Mouse (Mus musculus): ENCODE data around the gene Terb1. TPM values are rescaled to one million over a fixed set of nuclear protein-coding genes. Genes with fewer than 3 reads are reported as not detected.

Gene Terb1
- polyA plus RNA-seq, 2 experiments = 0.29 to 0.44 TPM

- Histone ChIP-seq H3K36me3 (ENCODE audit: control insufficient read depth, insufficient read depth, low read length) (peaks cover 11% of the 10 kb centered on the region), H3K4me1 (ENCODE audit: control insufficient read depth, insufficient read depth, low read length) (no peaks in the 10 kb centered on the region), H3K27ac (replicated peaks; ENCODE audit: low read depth, low read length) (no peak overlapping the region), H3K9ac (ENCODE audit: low read depth, low read length, severe bottlenecking) (no peak overlapping the region), H3K9me3 (ENCODE audit: control insufficient read depth, low read length) (no peaks in the 10 kb centered on the region), H3K27me3 (ENCODE audit: control insufficient read depth, insufficient read depth, low read length) (no peaks in the 10 kb centered on the region), H3K4me2 (replicated peaks; ENCODE audit: low read depth, low read length, severe bottlenecking) (no peak overlapping the region), H3K4me3 (replicated peaks; ENCODE audit: low read length) (no peak overlapping the region)
- WGBS = 68% methylated on average over 7 of the region's 7 CpGs
- ATAC-seq (ENCODE audit: low FRiP score, low read depth) = no peak
- no peak for TF ChIP-seq POLR2A (IDR thresholded peaks at IDR 0.05; ENCODE audit: borderline replicate concordance, extremely low read depth, insufficient read depth, insufficient read length)
- DNase-seq (ENCODE audit: low spot score) = no peak
Observed at GRCm38 (mm10) chr8:104412805-104413532, 96.7 kb downstream of the Terb1 start.

- no peak for TF ChIP-seq POLR2A (IDR thresholded peaks at IDR 0.05; ENCODE audit: borderline replicate concordance, extremely low read depth, insufficient read depth, insufficient read length)
- DNase-seq (ENCODE audit: low spot score) = no peak
- no peaks in the 10 kb centered on the region for H3K9me3 ChIP-seq (ENCODE audit: control insufficient read depth, low read length)
- H3K27ac ChIP-seq (replicated peaks; ENCODE audit: low read depth, low read length) = no peak overlapping the region
- no peak overlapping the region for H3K9ac ChIP-seq (ENCODE audit: low read depth, low read length, severe bottlenecking)
- 76% methylated on average over 3 of the region's 3 CpGs for WGBS
- no peak overlapping the region for H3K4me2 ChIP-seq (replicated peaks; ENCODE audit: low read depth, low read length, severe bottlenecking)
- 0 out of 2 replicates have a peak, but pooled peaks cover under 1% of the 10 kb centered on the region for H3K36me3 ChIP-seq (ENCODE audit: control insufficient read depth, insufficient read depth, low read length)
- H3K27me3 ChIP-seq (ENCODE audit: control insufficient read depth, insufficient read depth, low read length) = no peaks in the 10 kb centered on the region
- H3K4me1 ChIP-seq (ENCODE audit: control insufficient read depth, insufficient read depth, low read length) = no peaks in the 10 kb centered on the region
- H3K4me3 ChIP-seq (replicated peaks; ENCODE audit: low read length) = no peak overlapping the region
- no peak for ATAC-seq (ENCODE audit: low FRiP score, low read depth)
Observed at GRCm38 (mm10) chr8:104411972-104412371, 97.7 kb downstream of the Terb1 start.

GRCm38 (mm10) chr8:104411468-104411867 lies 98.2 kb downstream of the Terb1 start:
- H3K4me1 ChIP-seq (ENCODE audit: control insufficient read depth, insufficient read depth, low read length) = no peaks in the 10 kb centered on the region
- ATAC-seq (ENCODE audit: low FRiP score, low read depth) (no peak), DNase-seq (ENCODE audit: low spot score) (no peak)
- no peak overlapping the region for H3K9ac ChIP-seq (ENCODE audit: low read depth, low read length, severe bottlenecking)
- no peak overlapping the region for H3K27ac ChIP-seq (replicated peaks; ENCODE audit: low read depth, low read length)
- no peaks in the 10 kb centered on the region for H3K9me3 ChIP-seq (ENCODE audit: control insufficient read depth, low read length)
- H3K36me3 ChIP-seq (ENCODE audit: control insufficient read depth, insufficient read depth, low read length) = no peaks in the 10 kb centered on the region
- H3K27me3 ChIP-seq (ENCODE audit: control insufficient read depth, insufficient read depth, low read length) = no peaks in the 10 kb centered on the region
- no peak overlapping the region for H3K4me2 ChIP-seq (replicated peaks; ENCODE audit: low read depth, low read length, severe bottlenecking)
- WGBS = 88% methylated on average over 3 of the region's 3 CpGs
- no peak for TF ChIP-seq POLR2A (IDR thresholded peaks at IDR 0.05; ENCODE audit: borderline replicate concordance, extremely low read depth, insufficient read depth, insufficient read length)
- H3K4me3 ChIP-seq (replicated peaks; ENCODE audit: low read length) = no peak overlapping the region

- H3K36me3 ChIP-seq (ENCODE audit: control insufficient read depth, insufficient read depth, low read length) = no peaks in the 10 kb centered on the region
- no peaks in the 10 kb centered on the region for H3K27me3 ChIP-seq (ENCODE audit: control insufficient read depth, insufficient read depth, low read length)
- H3K4me2 ChIP-seq (replicated peaks; ENCODE audit: low read depth, low read length, severe bottlenecking) = no peak overlapping the region
- no peak for DNase-seq (ENCODE audit: low spot score)
- ATAC-seq (ENCODE audit: low FRiP score, low read depth) = no peak
- no peak overlapping the region for H3K9ac ChIP-seq (ENCODE audit: low read depth, low read length, severe bottlenecking)
- no peak overlapping the region for H3K4me3 ChIP-seq (replicated peaks; ENCODE audit: low read length)
- H3K27ac ChIP-seq (replicated peaks; ENCODE audit: low read depth, low read length) = no peak overlapping the region
- 61% methylated on average over 7 of the region's 7 CpGs for WGBS
- no peak for TF ChIP-seq POLR2A (IDR thresholded peaks at IDR 0.05; ENCODE audit: borderline replicate concordance, extremely low read depth, insufficient read depth, insufficient read length)
- peaks cover 2% of the 10 kb centered on the region; the same call in 1 of the 2 replicates for H3K4me1 ChIP-seq (ENCODE audit: control insufficient read depth, insufficient read depth, low read length)
- H3K9me3 ChIP-seq (ENCODE audit: control insufficient read depth, low read length) = no peaks in the 10 kb centered on the region
Observed at GRCm38 (mm10) chr8:104410628-104411273, 99.0 kb downstream of the Terb1 start.

GRCm38 (mm10) chr8:104408328-104409110 lies 101.2 kb downstream of the Terb1 start:
- TF ChIP-seq POLR2A (IDR thresholded peaks at IDR 0.05; ENCODE audit: borderline replicate concordance, extremely low read depth, insufficient read depth, insufficient read length) = no peak
- no peak for ATAC-seq (ENCODE audit: low FRiP score, low read depth)
- H3K36me3 ChIP-seq (ENCODE audit: control insufficient read depth, insufficient read depth, low read length) = no peaks in the 10 kb centered on the region
- H3K4me2 ChIP-seq (replicated peaks; ENCODE audit: low read depth, low read length, severe bottlenecking) = no peak overlapping the region
- no peak overlapping the region for H3K9ac ChIP-seq (ENCODE audit: low read depth, low read length, severe bottlenecking)
- no peak overlapping the region for H3K4me3 ChIP-seq (replicated peaks; ENCODE audit: low read length)
- DNase-seq (ENCODE audit: low spot score) = no peak
- H3K27ac ChIP-seq (replicated peaks; ENCODE audit: low read depth, low read length) = no peak overlapping the region
- peaks cover 8% of the 10 kb centered on the region; the same call in 1 of the 2 replicates for H3K4me1 ChIP-seq (ENCODE audit: control insufficient read depth, insufficient read depth, low read length)
- no peaks in the 10 kb centered on the region for H3K27me3 ChIP-seq (ENCODE audit: control insufficient read depth, insufficient read depth, low read length)
- 75% methylated on average over 7 of the region's 7 CpGs for WGBS
- H3K9me3 ChIP-seq (ENCODE audit: control insufficient read depth, low read length) = no peaks in the 10 kb centered on the region

All from limb, embryonic 14.5 days (tissue).